Mouse (Mus musculus) neural tube, embryonic 14.5 days (tissue): ENCODE measurements around the gene Tasp1. TPM values are rescaled to one million over a fixed set of nuclear protein-coding genes. Genes with fewer than 3 reads are reported as not detected.

ENCODE experiments used
- ATAC-seq: fragments of 200-750 bp; cut with Nextera tagmentation; 2 replicates; pipeline ENCODE4 v1.8.0; 2017; ENCODE audit warnings: low read depth, mild to moderate bottlenecking, moderate TSS enrichment, moderate library complexity
- H3K27ac ChIP-seq: fragments of 300-500 bp; sonication (generic); 2 replicates; pipeline ENCODE4 v1.5.1; 2014; ENCODE audit warnings: low read depth, mild to moderate bottlenecking, control low read depth, low read length, moderate library complexity, mixed read lengths
- H3K27me3 ChIP-seq: fragments of 300-500 bp; sonication (generic); 2 replicates; pipeline ENCODE4 v1.6.1; 2014; ENCODE audit warnings: low read length; ENCODE audit not compliant: control insufficient read depth, insufficient read depth
- H3K36me3 ChIP-seq: fragments of 300-500 bp; sonication (generic); 2 replicates; pipeline ENCODE4 v1.6.1; 2014; ENCODE audit warnings: low read length, mixed read lengths; ENCODE audit not compliant: control insufficient read depth, insufficient read depth
- H3K4me1 ChIP-seq: fragments of 300-500 bp; sonication (generic); 2 replicates; pipeline ENCODE4 v1.6.1; 2014; ENCODE audit warnings: low read length; ENCODE audit not compliant: control insufficient read depth, insufficient read depth
- H3K4me2 ChIP-seq: fragments of 300-500 bp; sonication (generic); 2 replicates; pipeline ENCODE4 v1.6.1; 2014; ENCODE audit warnings: mild to moderate bottlenecking, low read depth, low read length, control low read depth
- H3K4me3 ChIP-seq: fragments of 300-500 bp; sonication (generic); 2 replicates; pipeline ENCODE4 v1.5.1; 2014; ENCODE audit warnings: low read depth, low read length, control low read depth, mixed read lengths
- H3K9ac ChIP-seq: fragments of 300-500 bp; sonication (generic); replicated peaks from 2 replicates; pipeline ENCODE4 v1.6.1; 2014; ENCODE audit warnings: low read depth, mild to moderate bottlenecking, control low read depth, low read length, mixed read lengths
- H3K9me3 ChIP-seq: fragments of 300-500 bp; sonication (generic); 2 replicates; pipeline ENCODE4 v1.6.1; 2016; ENCODE audit warnings: low read length; ENCODE audit not compliant: control insufficient read depth
- WGBS: fragments of 180-500 bp; shearing (Covaris S2); extraction: QIAGEN DNeasy Blood & Tissue Kit; methylation state at CpG from one replicate; pipeline ENCODE4 v1.1.7; 2014; 5-methylcytosine and 5-hydroxymethylcytosine counted together
- polyA plus RNA-seq: library from polyadenylated mRNA; unstranded; fragments of >200 nt; fragmentation: Nextera tagmentation; extraction: Ambion mirVana; gene quantifications from 2 replicates; pipeline ENCODE4 v1.2.1, GENCODE M21; 2014

Gene Tasp1
- polyA plus RNA-seq, 1 experiment from 2014 or later, result 19.0 TPM

GRCm38 (mm10) chr2:139841359-139841758 is 225.2 kb downstream of the Tasp1 start:
- Histone ChIP-seq H3K27ac (no peak overlapping the region), H3K4me2 (no peak overlapping the region), H3K36me3 (no peaks in the 10 kb centered on the region), H3K4me1 (no peaks in the 10 kb centered on the region), H3K9me3 (no peaks in the 10 kb centered on the region), H3K4me3 (no peak overlapping the region), H3K27me3 (no peaks in the 10 kb centered on the region), H3K9ac (no peak overlapping the region)
- no peak for ATAC-seq
- 57% methylated on average over 1 of the region's 1 CpGs for WGBS

GRCm38 (mm10) chr2:139840941-139841340 is 225.7 kb downstream of the Tasp1 start:
- Histone ChIP-seq H3K27me3 (no peaks in the 10 kb centered on the region), H3K9ac (no peak overlapping the region), H3K9me3 (no peaks in the 10 kb centered on the region), H3K4me2 (no peak overlapping the region), H3K4me3 (no peak overlapping the region), H3K27ac (no peak overlapping the region), H3K36me3 (no peaks in the 10 kb centered on the region), H3K4me1 (no peaks in the 10 kb centered on the region)
- WGBS, result 75% methylated on average over 5 of the region's 5 CpGs
- ATAC-seq, result no peak

- no peaks in the 10 kb centered on the region for H3K4me1 ChIP-seq
- WGBS, result 84% methylated on average over 8 of the region's 8 CpGs
- H3K9me3 ChIP-seq, result no peaks in the 10 kb centered on the region
- ATAC-seq, result no peak
- H3K27ac ChIP-seq, result no peak overlapping the region
- no peak overlapping the region for H3K4me2 ChIP-seq
- no peak overlapping the region for H3K4me3 ChIP-seq
- H3K27me3 ChIP-seq, result no peaks in the 10 kb centered on the region
- H3K36me3 ChIP-seq, result no peaks in the 10 kb centered on the region
- no peak overlapping the region for H3K9ac ChIP-seq
Observed at GRCm38 (mm10) chr2:139821589-139822378, 244.8 kb downstream of the Tasp1 start.

- Histone ChIP-seq H3K4me2 (no peak overlapping the region), H3K4me1 (no peaks in the 10 kb centered on the region), H3K9me3 (no peaks in the 10 kb centered on the region), H3K4me3 (no peak overlapping the region), H3K27ac (no peak overlapping the region), H3K27me3 (no peaks in the 10 kb centered on the region), H3K36me3 (no peaks in the 10 kb centered on the region), H3K9ac (no peak overlapping the region)
- no peak for ATAC-seq
- WGBS, result 77% methylated on average over 3 of the region's 3 CpGs
Observed at GRCm38 (mm10) chr2:139817275-139817674, 249.3 kb downstream of the Tasp1 start.

GRCm38 (mm10) chr2:139807887-139808286 is 258.7 kb downstream of the Tasp1 start:
- no peak overlapping the region for H3K9ac ChIP-seq
- H3K4me3 ChIP-seq, result no peak overlapping the region
- no peak for ATAC-seq
- no peak overlapping the region for H3K27ac ChIP-seq
- no peaks in the 10 kb centered on the region for H3K4me1 ChIP-seq
- 70% methylated on average over 6 of the region's 6 CpGs for WGBS
- H3K27me3 ChIP-seq, result no peaks in the 10 kb centered on the region
- no peaks in the 10 kb centered on the region for H3K9me3 ChIP-seq
- H3K4me2 ChIP-seq, result no peak overlapping the region
- H3K36me3 ChIP-seq, result no peaks in the 10 kb centered on the region

GRCm38 (mm10) chr2:139804041-139804440 is 262.6 kb downstream of the Tasp1 start:
- Histone ChIP-seq H3K36me3 (no peaks in the 10 kb centered on the region), H3K27ac (no peak overlapping the region), H3K4me2 (no peak overlapping the region), H3K4me1 (no peaks in the 10 kb centered on the region), H3K9me3 (no peaks in the 10 kb centered on the region), H3K27me3 (no peaks in the 10 kb centered on the region), H3K9ac (no peak overlapping the region), H3K4me3 (no peak overlapping the region)
- 83% methylated on average over 7 of the region's 7 CpGs for WGBS
- no peak for ATAC-seq

- Histone ChIP-seq H3K4me1 (no peaks in the 10 kb centered on the region), H3K27ac (no peak overlapping the region), H3K9ac (no peak overlapping the region), H3K4me2 (no peak overlapping the region), H3K9me3 (no peaks in the 10 kb centered on the region), H3K4me3 (no peak overlapping the region), H3K36me3 (no peaks in the 10 kb centered on the region), H3K27me3 (no peaks in the 10 kb centered on the region)
- ATAC-seq, result no peak
- WGBS, result 82% methylated on average over 9 of the region's 9 CpGs
Observed at GRCm38 (mm10) chr2:139792345-139793120, 274.1 kb downstream of the Tasp1 start.

- no peak overlapping the region for H3K4me3 ChIP-seq
- H3K27ac ChIP-seq, result no peak overlapping the region
- no peak overlapping the region for H3K9ac ChIP-seq
- H3K27me3 ChIP-seq, result no peaks in the 10 kb centered on the region
- H3K4me2 ChIP-seq, result no peak overlapping the region
- H3K9me3 ChIP-seq, result no peaks in the 10 kb centered on the region
- no peak for ATAC-seq
- no peaks in the 10 kb centered on the region for H3K36me3 ChIP-seq
- WGBS, result 81% methylated on average over 4 of the region's 4 CpGs
- H3K4me1 ChIP-seq, result no peaks in the 10 kb centered on the region
Observed at GRCm38 (mm10) chr2:139788658-139789057, 277.9 kb downstream of the Tasp1 start.

GRCm38 (mm10) chr2:139784946-139785345 is 281.7 kb downstream of the Tasp1 start:
- no peak overlapping the region for H3K4me3 ChIP-seq
- 88% methylated on average over 2 of the region's 2 CpGs for WGBS
- no peak overlapping the region for H3K27ac ChIP-seq
- H3K9ac ChIP-seq, result no peak overlapping the region
- no peak overlapping the region for H3K4me2 ChIP-seq
- no peaks in the 10 kb centered on the region for H3K4me1 ChIP-seq
- ATAC-seq, result no peak
- no peaks in the 10 kb centered on the region for H3K27me3 ChIP-seq
- H3K9me3 ChIP-seq, result no peaks in the 10 kb centered on the region
- H3K36me3 ChIP-seq, result no peaks in the 10 kb centered on the region
